Mouse (Mus musculus) midbrain, embryonic 14.5 days (tissue): Measurements from ENCODE around the gene Clip2. TPM values are rescaled to one million over a fixed set of nuclear protein-coding genes. Genes with fewer than 3 reads are reported as not detected.

ENCODE experiments used
- ATAC-seq: fragments of 200-750 bp; cut with Nextera tagmentation; 2 replicates; pipeline ENCODE4 v1.8.0; 2017; ENCODE audit warnings: moderate number of reproducible peaks, moderate library complexity; ENCODE audit not compliant: low FRiP score, low TSS enrichment
- DNase-seq: peaks from one replicate; pipeline ENCODE4 v3.0.0-alpha.2; 2015
- H3K27ac ChIP-seq: fragments of 300-500 bp; sonication (generic); replicated peaks from 2 replicates; pipeline ENCODE4 v1.5.1; 2014; ENCODE audit warnings: mild to moderate bottlenecking, low read depth, low read length, moderate library complexity
- H3K27me3 ChIP-seq: fragments of 300-500 bp; sonication (generic); 2 replicates; pipeline ENCODE4 v1.6.1; 2014; ENCODE audit warnings: low read length, control low read depth, mixed read lengths; ENCODE audit not compliant: control insufficient read depth, insufficient read depth
- H3K36me3 ChIP-seq: fragments of 300-500 bp; sonication (generic); 2 replicates; pipeline ENCODE4 v1.6.1; 2014; ENCODE audit warnings: low read length, control low read depth; ENCODE audit not compliant: control insufficient read depth, insufficient read depth
- H3K4me1 ChIP-seq: fragments of 300-500 bp; sonication (generic); 2 replicates; pipeline ENCODE4 v1.6.1; 2014; ENCODE audit warnings: mild to moderate bottlenecking, antibody characterized with exemption, low read length, control low read depth; ENCODE audit not compliant: control insufficient read depth, insufficient read depth
- H3K4me2 ChIP-seq: fragments of 300-500 bp; sonication (generic); 2 replicates; pipeline ENCODE4 v1.6.1; 2014; ENCODE audit warnings: mild to moderate bottlenecking, low read length, moderate library complexity
- H3K4me3 ChIP-seq: fragments of 300-500 bp; sonication (generic); replicated peaks from 2 replicates; pipeline ENCODE4 v1.5.1; 2014; ENCODE audit warnings: low read depth, low read length
- H3K9ac ChIP-seq: fragments of 300-500 bp; sonication (generic); replicated peaks from 2 replicates; pipeline ENCODE4 v1.6.1; 2014; ENCODE audit warnings: mild to moderate bottlenecking, low read length, moderate library complexity
- H3K9me3 ChIP-seq: fragments of 300-500 bp; sonication (generic); 2 replicates; pipeline ENCODE4 v1.6.1; 2016; ENCODE audit warnings: low read length, control low read depth, mixed read lengths; ENCODE audit not compliant: control insufficient read depth
- WGBS: fragments of 180-500 bp; shearing (Covaris S2); extraction: QIAGEN DNeasy Blood & Tissue Kit; methylation state at CpG from one replicate; pipeline ENCODE4 v1.1.7; 2014; 5-methylcytosine and 5-hydroxymethylcytosine counted together
- polyA plus RNA-seq: library from polyadenylated mRNA; unstranded; fragments of >200 nt; fragmentation: Nextera tagmentation; extraction: Ambion mirVana; gene quantifications from 2 replicates; pipeline ENCODE4 v1.2.1, GENCODE M21; 2014

Gene Clip2
- polyA plus RNA-seq, 1 experiment from 2014 or later, result 18.2 TPM

GRCm38 (mm10) chr5:134445895-134446294 lies 106.3 kb downstream of the Clip2 start:
- H3K27ac ChIP-seq, result 0 out of 2 replicates have a peak overlapping the region, but pooled peaks have one; percentile 52
- no peak overlapping the region for H3K4me2 ChIP-seq
- H3K4me3 ChIP-seq, result no peak overlapping the region
- DNase-seq, result no peak
- H3K9ac ChIP-seq, result no peak overlapping the region
- 0 out of 2 replicates have a peak, but pooled peaks cover 6% of the 10 kb centered on the region for H3K4me1 ChIP-seq
- WGBS, result 77% methylated on average over 10 of the region's 10 CpGs
- ATAC-seq, result no peak
- no peaks in the 10 kb centered on the region for H3K27me3 ChIP-seq
- 0 out of 2 replicates have a peak, but pooled peaks cover 8% of the 10 kb centered on the region for H3K36me3 ChIP-seq
- peaks cover 6% of the 10 kb centered on the region; the same call in 1 of the 2 replicates for H3K9me3 ChIP-seq

- Histone ChIP-seq H3K9ac (no peak overlapping the region), H3K27ac (no peak overlapping the region), H3K36me3 (0 out of 2 replicates have a peak, but pooled peaks cover 8% of the 10 kb centered on the region), H3K9me3 (peaks cover 6% of the 10 kb centered on the region; the same call in 1 of the 2 replicates), H3K27me3 (no peaks in the 10 kb centered on the region), H3K4me1 (0 out of 2 replicates have a peak, but pooled peaks cover 6% of the 10 kb centered on the region), H3K4me3 (no peak overlapping the region), H3K4me2 (no peak overlapping the region)
- 77% methylated on average over 10 of the region's 10 CpGs for WGBS
- ATAC-seq (no peak), DNase-seq (no peak)
Observed at GRCm38 (mm10) chr5:134445208-134445831, 106.9 kb downstream of the Clip2 start.

- 99% methylated on average over 7 of the region's 7 CpGs for whole genome bisulfite sequencing
Observed at GRCm38 (mm10) chr5:134444473-134444872, 107.8 kb downstream of the Clip2 start.

GRCm38 (mm10) chr5:134442066-134442465 lies 110.2 kb downstream of the Clip2 start:
- Histone ChIP-seq H3K4me2 (no peak overlapping the region), H3K36me3 (peaks cover 4% of the 10 kb centered on the region; the same call in 1 of the 2 replicates), H3K27me3 (no peaks in the 10 kb centered on the region), H3K9me3 (peaks cover 6% of the 10 kb centered on the region; the same call in 1 of the 2 replicates), H3K4me3 (no peak overlapping the region), H3K9ac (no peak overlapping the region), H3K4me1 (peaks cover 12% of the 10 kb centered on the region), H3K27ac (no peak overlapping the region)
- 94% methylated on average over 3 of the region's 3 CpGs for WGBS
- ATAC-seq (no peak), DNase-seq (no peak)

More at GRCm38 (mm10) chr5:134444473-134444872, 107.8 kb downstream of the Clip2 start:
- no peak for DNase-seq
- no peaks in the 10 kb centered on the region for H3K27me3 ChIP-seq
- no peak for ATAC-seq
- peaks cover 8% of the 10 kb centered on the region; the same call in 1 of the 2 replicates for H3K36me3 ChIP-seq
- no peak overlapping the region for H3K27ac ChIP-seq
- no peak overlapping the region for H3K4me2 ChIP-seq
- peaks cover 6% of the 10 kb centered on the region; the same call in 1 of the 2 replicates for H3K9me3 ChIP-seq
- H3K4me3 ChIP-seq, result no peak overlapping the region
- no peak overlapping the region for H3K9ac ChIP-seq
- 0 out of 2 replicates have a peak, but pooled peaks cover 6% of the 10 kb centered on the region for H3K4me1 ChIP-seq

GRCm38 (mm10) chr5:134441105-134441504 lies 111.1 kb downstream of the Clip2 start:
- H3K9me3 ChIP-seq, result peaks cover 6% of the 10 kb centered on the region; the same call in 1 of the 2 replicates
- WGBS, result 92% methylated on average over 3 of the region's 3 CpGs
- no peak overlapping the region for H3K27ac ChIP-seq
- no peak overlapping the region for H3K4me3 ChIP-seq
- no peak for DNase-seq
- peaks cover 3% of the 10 kb centered on the region; the same call in 1 of the 2 replicates for H3K36me3 ChIP-seq
- no peak overlapping the region for H3K4me2 ChIP-seq
- H3K9ac ChIP-seq, result no peak overlapping the region
- peaks cover 20% of the 10 kb centered on the region for H3K4me1 ChIP-seq
- ATAC-seq, result no peak
- no peaks in the 10 kb centered on the region for H3K27me3 ChIP-seq

- 76% methylated on average over 12 of the region's 12 CpGs for WGBS
- peaks cover 6% of the 10 kb centered on the region; the same call in 1 of the 2 replicates for H3K9me3 ChIP-seq
- no peak for ATAC-seq
Observed at GRCm38 (mm10) chr5:134440098-134440497, 112.1 kb downstream of the Clip2 start.

GRCm38 (mm10) chr5:134439481-134439880 lies 112.8 kb downstream of the Clip2 start:
- Histone ChIP-seq H3K9me3 (peaks cover 6% of the 10 kb centered on the region; the same call in 1 of the 2 replicates), H3K4me1 (peaks cover 21% of the 10 kb centered on the region), H3K4me3 (no peak overlapping the region), H3K36me3 (peaks cover 3% of the 10 kb centered on the region; the same call in 1 of the 2 replicates), H3K27ac (no peak overlapping the region), H3K27me3 (no peaks in the 10 kb centered on the region), H3K9ac (no peak overlapping the region), H3K4me2 (no peak overlapping the region)
- no peak for DNase-seq
- WGBS, result 99% methylated on average over 7 of the region's 7 CpGs
- ATAC-seq, result no peak

More at GRCm38 (mm10) chr5:134440098-134440497, 112.1 kb downstream of the Clip2 start:
- H3K27me3 ChIP-seq, result no peaks in the 10 kb centered on the region
- peak; percentile 50 for DNase-seq
- H3K4me1 ChIP-seq, result peaks cover 21% of the 10 kb centered on the region
- no peak overlapping the region for H3K4me2 ChIP-seq
- no peak overlapping the region for H3K4me3 ChIP-seq
- no peak overlapping the region for H3K9ac ChIP-seq
- H3K36me3 ChIP-seq, result peaks cover 3% of the 10 kb centered on the region; the same call in 1 of the 2 replicates
- no peak overlapping the region for H3K27ac ChIP-seq
